Comparison of ENCODE assay signal across 9 mouse cellular contexts in genomic region chr8:85380824-85381209, GRCm38 (mm10). TPM values are rescaled to one million over a fixed set of nuclear protein-coding genes. Genes with fewer than 3 reads are reported as not detected.
DNase-seq lines count a peak whose midpoint lies in the region; ATAC-seq and TF ChIP-seq lines count a peak whose summit lies in the region.
"Had no signal": no experiment of that assay in that cellular context is flagged by ENCODE, and none has a peak within 500 bp of the region (broad histone marks: within the 10 kb centered on the region; RNA-seq: fewer than 3 reads in every experiment).

No protein-coding gene starts in this region.

- H3K79me2 ChIP-seq in MEL (ENCODE audit: control insufficient read depth, insufficient read depth, low read length, poor library complexity) = no peaks in the 10 kb centered on the region

- H3K4me3 ChIP-seq in MEL (ENCODE audit: control insufficient read depth in 1 of 2, insufficient read depth in 1 of 2, low read depth in 2 of 2, low read length in 2 of 2) = peak overlapping the region; percentile 31 to 32
- H3K4me3 ChIP-seq in embryonic facial prominence, embryonic 10.5 days = peak overlapping the region; percentile 18; the same call in 1 of the 2 replicates
- H3K4me3 ChIP-seq in liver, embryonic 12.5 days = peak overlapping the region; percentile 67
- H3K4me3 ChIP-seq in hindbrain, embryonic 12.5 days = no peak overlapping the region

- TF ChIP-seq RAD21 in MEL (IDR thresholded peaks at IDR 0.05; ENCODE audit: low read depth, low read length) = no peak

- ATAC-seq in liver, embryonic 12.5 days = peak; percentile 93
- ATAC-seq in hindbrain, embryonic 12.5 days (ENCODE audit: low FRiP score) = no peak
- ATAC-seq in inflammation-experienced regulatory T-cells, adult 6 months = no peak

- no peak; a peak in 1 of 4 replicates for TF ChIP-seq POLR2A in MEL (IDR thresholded peaks at IDR 0.05; ENCODE audit: control insufficient read depth in 1 of 2, insufficient read depth in 1 of 2, low read depth in 1 of 2, low read length in 2 of 2, poor library complexity in 1 of 2)

- peak overlapping the region; percentile 77 for H3K4me2 ChIP-seq in liver, embryonic 12.5 days
- H3K4me2 ChIP-seq in hindbrain, embryonic 12.5 days (replicated peaks) = no peak overlapping the region

- TF ChIP-seq EP300 in MEL (IDR thresholded peaks at IDR 0.05; ENCODE audit: low read depth in 1 of 2, low read length in 2 of 2) = peak; percentile 96

- peak; percentile 90 for DNase-seq in MEL (ENCODE audit: low read depth, low spot score)
- no peak for DNase-seq in embryonic facial prominence, embryonic 10.5 days (ENCODE audit: low spot score)
- peak; percentile 68 to 76 for DNase-seq in heart, postnatal 14 days
- peak; percentile 52 for DNase-seq in spleen, adult 12 weeks (ENCODE audit: low spot score)
- no peak for DNase-seq in layer of hippocampus, adult 9-10 months (ENCODE audit: low spot score)

- intact Hi-C loops in heart, postnatal 14 days (cut with DNase I) = loop anchor here (2.0 kb wide), 1 partner anchor 16 kb away; no protein-coding TSS in a partner anchor

- 76% methylated on average over 8 of the region's 8 CpGs for WGBS in embryonic facial prominence, embryonic 10.5 days
- WGBS in liver, embryonic 12.5 days (ENCODE audit: insufficient replicate concordance) = 3% methylated on average over 8 of the region's 8 CpGs
- 79% methylated on average over 8 of the region's 8 CpGs for WGBS in hindbrain, embryonic 12.5 days

- H3K27ac ChIP-seq in MEL (ENCODE audit: control insufficient read depth, low read depth, low read length) = peak overlapping the region; percentile 86
- H3K27ac ChIP-seq in embryonic facial prominence, embryonic 10.5 days (replicated peaks) = peak overlapping the region; percentile 65
- peak overlapping the region; percentile 100 for H3K27ac ChIP-seq in liver, embryonic 12.5 days
- H3K27ac ChIP-seq in hindbrain, embryonic 12.5 days = no peak overlapping the region
- H3K27ac ChIP-seq: macrophage had no signal

- no peaks in the 10 kb centered on the region for H3K27me3 ChIP-seq in MEL (ENCODE audit: control insufficient read depth in 1 of 2, insufficient read depth in 2 of 2, low read length in 2 of 2)
- no peaks in the 10 kb centered on the region for H3K27me3 ChIP-seq in embryonic facial prominence, embryonic 10.5 days (replicated peaks; ENCODE audit: low read depth, poor library complexity, severe bottlenecking)
- H3K27me3 ChIP-seq in liver, embryonic 12.5 days (replicated peaks) = no peaks in the 10 kb centered on the region
- no peaks in the 10 kb centered on the region for H3K27me3 ChIP-seq in hindbrain, embryonic 12.5 days

- H3K4me1 ChIP-seq in MEL (ENCODE audit: control insufficient read depth in 1 of 2, insufficient read depth in 2 of 2, low read length in 2 of 2) = peaks cover 0 to 34% of the 10 kb centered on the region in 2 experiments; a peak in 3 of 4 replicates
- H3K4me1 ChIP-seq in embryonic facial prominence, embryonic 10.5 days = peaks cover 25% of the 10 kb centered on the region
- H3K4me1 ChIP-seq in liver, embryonic 12.5 days = peaks cover 86% of the 10 kb centered on the region
- H3K4me1 ChIP-seq in hindbrain, embryonic 12.5 days = no peaks in the 10 kb centered on the region

- H3K9me3 ChIP-seq in MEL (replicated peaks; ENCODE audit: insufficient read depth, low read length) = no peaks in the 10 kb centered on the region
- no peaks in the 10 kb centered on the region for H3K9me3 ChIP-seq in embryonic facial prominence, embryonic 10.5 days
- no peaks in the 10 kb centered on the region for H3K9me3 ChIP-seq in liver, embryonic 12.5 days (replicated peaks)
- H3K9me3 ChIP-seq in hindbrain, embryonic 12.5 days (replicated peaks) = no peaks in the 10 kb centered on the region

- peaks cover 0 to 32% of the 10 kb centered on the region in 2 experiments; a peak in 2 of 4 replicates for H3K36me3 ChIP-seq in MEL (ENCODE audit: control insufficient read depth in 1 of 2, insufficient read depth in 2 of 2, low read length in 2 of 2)
- no peaks in the 10 kb centered on the region for H3K36me3 ChIP-seq in embryonic facial prominence, embryonic 10.5 days (replicated peaks)
- H3K36me3 ChIP-seq in liver, embryonic 12.5 days = 0 out of 2 replicates have a peak, but pooled peaks cover 2% of the 10 kb centered on the region
- no peaks in the 10 kb centered on the region for H3K36me3 ChIP-seq in hindbrain, embryonic 12.5 days

- TF ChIP-seq CTCF in MEL (IDR thresholded peaks at IDR 0.05 in 2 of 3, conservative IDR thresholded peaks at IDR 0.05 in 1 of 3; ENCODE audit: control insufficient read depth in 1 of 3, insufficient read depth in 1 of 3, low read depth in 2 of 3, low read length in 3 of 3, poor library complexity in 1 of 3, severe bottlenecking in 1 of 3) = no peak

- H3K9ac ChIP-seq in MEL (ENCODE audit: control insufficient read depth, low read depth, low read length, poor library complexity, severe bottlenecking) = peak overlapping the region; percentile 33
- H3K9ac ChIP-seq in liver, embryonic 12.5 days = peak overlapping the region; percentile 82
- no peak overlapping the region for H3K9ac ChIP-seq in hindbrain, embryonic 12.5 days

TF ChIP-seq in MEL, 35 proteins besides CTCF, POLR2A, EP300 and RAD21 (continues in another document):
- TF ChIP-seq POLR2AphosphoS2 (IDR thresholded peaks at IDR 0.05; ENCODE audit: low read length) (no peak), CHD1 (IDR thresholded peaks at IDR 0.05; ENCODE audit: low read depth, low read length) (no peak), MAX (IDR thresholded peaks at IDR 0.05; ENCODE audit: low read length) (peak; percentile 37; the same call in 1 of the 2 replicates), JUND (IDR thresholded peaks at IDR 0.05; ENCODE audit: low read depth, low read length) (no peak), POLR2AphosphoS5 (IDR thresholded peaks at IDR 0.05; ENCODE audit: borderline replicate concordance, low read depth, low read length) (no peak), TAL1 (IDR thresholded peaks at IDR 0.05; ENCODE audit: low read length) (peak; percentile 89), KAT2A (conservative IDR thresholded peaks at IDR 0.05; ENCODE audit: low read depth, low read length) (no peak), ZMIZ1 (IDR thresholded peaks at IDR 0.05; ENCODE audit: low read depth, low read length) (peak; percentile 64; the same call in 1 of the 2 replicates), MAZ (IDR thresholded peaks at IDR 0.05; ENCODE audit: low read depth, low read length) (peak; percentile 88; the same call in 1 of the 2 replicates), MXI1 (IDR thresholded peaks at IDR 0.05; ENCODE audit: low read depth, low read length) (no peak), NELFE (IDR thresholded peaks at IDR 0.05; ENCODE audit: low read depth, low read length) (no peak), NRF1 (IDR thresholded peaks at IDR 0.05; ENCODE audit: insufficient read depth, low read depth, low read length, poor library complexity, severe bottlenecking) (no peak), ETS1 (IDR thresholded peaks at IDR 0.05; ENCODE audit: low read depth, low read length) (peak; percentile 95), MEF2A (IDR thresholded peaks at IDR 0.05; ENCODE audit: extremely low read depth, insufficient replicate concordance, low read depth, low read length, poor library complexity, severe bottlenecking) (peak; percentile 68; the same call in 1 of the 2 replicates), CHD2 (IDR thresholded peaks at IDR 0.05; ENCODE audit: low read length) (no peak), SMC3 (IDR thresholded peaks at IDR 0.05; ENCODE audit: low read depth, low read length) (no peak), E2F4 (IDR thresholded peaks at IDR 0.05; ENCODE audit: borderline replicate concordance, low read depth, low read length) (no peak), ZNF384 (IDR thresholded peaks at IDR 0.05; ENCODE audit: low read depth, low read length) (no peak), MYB (IDR thresholded peaks at IDR 0.05; ENCODE audit: low read depth, low read length) (peak; percentile 64), UBTF (IDR thresholded peaks at IDR 0.05; ENCODE audit: borderline replicate concordance, insufficient read depth, low read depth, low read length) (0 out of 2 replicates have a peak, but pooled peaks have one; percentile 26), ZC3H11A (IDR thresholded peaks at IDR 0.05; ENCODE audit: low read depth, low read length) (no peak), GABPA (IDR thresholded peaks at IDR 0.05; ENCODE audit: low read depth, low read length) (no peak), ZKSCAN1 (IDR thresholded peaks at IDR 0.05; ENCODE audit: low read depth, low read length) (no peak), GATA1 (IDR thresholded peaks at IDR 0.05; ENCODE audit: low read depth, low read length) (peak; percentile 99), TCF12 (IDR thresholded peaks at IDR 0.05; ENCODE audit: low read depth, low read length) (peak; percentile 95), MYC (IDR thresholded peaks at IDR 0.05; ENCODE audit: low read depth, low read length) (no peak), BHLHE40 (IDR thresholded peaks at IDR 0.05; ENCODE audit: borderline replicate concordance, low read depth, low read length) (no peak; the same call in 1 of the 2 replicates)

RNA-seq across cellular contexts. Expression of gene Mylk3, which starts 5.3 kb away (rescaled TPM):
- 6.7 and 10.4 TPM in 2 replicates for total RNA-seq in MEL (2012; rRNA removed)
- 1 to 10 TPM in 1 of 2 experiments, not detected in 1; 9.5 TPM for polyA plus RNA-seq in MEL (2012; ENCODE audit: insufficient read depth in 1 of 2, insufficient read length in 2 of 2, low read depth in 1 of 2, low replicate concordance in 2 of 2, missing spikeins in 1 of 2)
- polyA plus RNA-seq in embryonic facial prominence, embryonic 10.5 days (2016; fragmentation: Nextera tagmentation; extraction: Ambion mirVana) = 2.6 TPM in 2 replicates
- total RNA-seq in heart, postnatal 14 days (2021) = 100 to 1,000 TPM; 332 to 359 TPM
- polyA plus RNA-seq in liver, embryonic 12.5 days (2016; fragmentation: Nextera tagmentation; extraction: Ambion mirVana) = 40.7 and 42.5 TPM in 2 replicates
- polyA plus RNA-seq in hindbrain, embryonic 12.5 days (2016; fragmentation: Nextera tagmentation; extraction: Ambion mirVana) = 1.9 and 2.1 TPM in 2 replicates
- not detected for polyA plus RNA-seq in inflammation-experienced regulatory T-cells, adult 6 months (2017; shearing (Covaris generic))

RNA-seq across cellular contexts. Expression of gene 4921524J17Rik, which starts 51.8 kb away (rescaled TPM):
- 14.6 and 16.1 TPM in 2 replicates for total RNA-seq in MEL (2012; rRNA removed)
- polyA plus RNA-seq in MEL (2012; ENCODE audit: insufficient read depth in 1 of 2, insufficient read length in 2 of 2, low read depth in 1 of 2, low replicate concordance in 2 of 2, missing spikeins in 1 of 2) = 10 to 100 TPM in 1 of 2 experiments, not detected in 1; 21.9 TPM
- 43.3 and 44.4 TPM in 2 replicates for polyA plus RNA-seq in embryonic facial prominence, embryonic 10.5 days (2016; fragmentation: Nextera tagmentation; extraction: Ambion mirVana)
- 10 to 100 TPM; 20.7 to 23.2 TPM for total RNA-seq in heart, postnatal 14 days (2021)
- polyA plus RNA-seq in liver, embryonic 12.5 days (2016; fragmentation: Nextera tagmentation; extraction: Ambion mirVana) = 23.8 and 25.3 TPM in 2 replicates
- polyA plus RNA-seq in hindbrain, embryonic 12.5 days (2016; fragmentation: Nextera tagmentation; extraction: Ambion mirVana) = 42.8 and 46.6 TPM in 2 replicates
- 10 to 100 TPM; 76.4 to 84.3 (median 77.7) TPM for polyA plus RNA-seq in inflammation-experienced regulatory T-cells, adult 6 months (2017; shearing (Covaris generic))

Comparison
In these comparisons a context has a peak if more than half of its experiments do, and no peak if none do; other contexts are left out.
1. DNase-seq: peak in MEL (single experiment), heart, postnatal 14 days (2 of 2) and spleen, adult 12 weeks (single experiment); none in embryonic facial prominence, embryonic 10.5 days (single experiment) and layer of hippocampus, adult 9-10 months (single experiment).